Mouse (Mus musculus): ENCODE data around the gene Pet117.

DNA sequence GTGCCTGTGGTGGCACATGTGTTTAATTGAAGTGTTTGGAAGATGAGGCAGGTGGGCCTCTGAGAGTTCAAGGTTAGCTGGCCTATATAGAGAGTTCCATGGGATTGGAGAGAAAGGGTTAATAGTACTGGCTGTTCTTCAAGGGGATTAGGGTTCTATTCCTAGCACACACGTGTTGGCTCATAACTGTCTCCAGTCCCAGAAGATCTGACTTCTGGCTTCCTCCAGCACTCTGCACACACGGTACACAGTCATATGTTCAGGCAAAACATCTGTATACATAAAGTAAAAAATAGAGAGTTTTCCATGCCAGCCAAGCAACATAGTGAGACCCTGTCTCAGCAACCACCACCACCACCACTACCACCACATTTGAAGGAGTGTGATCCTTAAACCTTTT is 17.5 kb downstream of the Pet117 start:
- TF ChIP-seq TCF12 (IDR thresholded peaks at IDR 0.05; ENCODE audit: low read depth, low read length) = no peak
- no peak for TF ChIP-seq POLR2A (IDR thresholded peaks at IDR 0.05; ENCODE audit: control insufficient read depth in 1 of 2, insufficient read depth in 1 of 2, low read depth in 1 of 2, low read length in 2 of 2, poor library complexity in 1 of 2)
- no peak for TF ChIP-seq ZNF384 (IDR thresholded peaks at IDR 0.05; ENCODE audit: low read depth, low read length)
- no peak for TF ChIP-seq RAD21 (IDR thresholded peaks at IDR 0.05; ENCODE audit: low read depth, low read length)
- no peak for TF ChIP-seq NELFE (IDR thresholded peaks at IDR 0.05; ENCODE audit: low read depth, low read length)
- TF ChIP-seq ZC3H11A (IDR thresholded peaks at IDR 0.05; ENCODE audit: low read depth, low read length) = no peak
- no peak for TF ChIP-seq MAX (IDR thresholded peaks at IDR 0.05; ENCODE audit: low read length)
- no peak for TF ChIP-seq POLR2AphosphoS2 (IDR thresholded peaks at IDR 0.05; ENCODE audit: low read length)
- TF ChIP-seq ZKSCAN1 (IDR thresholded peaks at IDR 0.05; ENCODE audit: low read depth, low read length) = no peak
- no peak for TF ChIP-seq CTCF (IDR thresholded peaks at IDR 0.05 in 2 of 3, conservative IDR thresholded peaks at IDR 0.05 in 1 of 3; ENCODE audit: control insufficient read depth in 1 of 3, insufficient read depth in 1 of 3, low read depth in 2 of 3, low read length in 3 of 3, poor library complexity in 1 of 3, severe bottlenecking in 1 of 3)
- TF ChIP-seq MXI1 (IDR thresholded peaks at IDR 0.05; ENCODE audit: low read depth, low read length) = no peak
- no peak for TF ChIP-seq USF1 (IDR thresholded peaks at IDR 0.05; ENCODE audit: low read depth, low read length)

Data from MEL (cell line).